Mouse (Mus musculus) hindbrain, embryonic 16.5 days (tissue): ENCODE results near the gene 1700003F12Rik. TPM values are rescaled to one million over a fixed set of nuclear protein-coding genes. Genes with fewer than 3 reads are reported as not detected.
A peak's percentile ranks its signal among the peaks of the same experiment; 100 is the strongest.

Experiments used
- ATAC-seq: fragments of 200-750 bp; cut with Nextera tagmentation; 2 replicates; pipeline ENCODE4 v1.8.0; 2017; ENCODE audit warnings: moderate TSS enrichment, moderate library complexity
- H3K27ac ChIP-seq: fragments of 300-500 bp; sonication (generic); 2 replicates; pipeline ENCODE4 v1.5.1; 2014; ENCODE audit warnings: low read depth, mild to moderate bottlenecking, control low read depth, low read length, moderate library complexity
- H3K27me3 ChIP-seq: fragments of 300-500 bp; sonication (generic); replicated peaks from 2 replicates; pipeline ENCODE4 v1.6.1; 2014; ENCODE audit warnings: low read length; ENCODE audit not compliant: control insufficient read depth, insufficient read depth
- H3K36me3 ChIP-seq: fragments of 300-500 bp; sonication (generic); 2 replicates; pipeline ENCODE4 v1.6.1; 2014; ENCODE audit warnings: mild to moderate bottlenecking, low read length, moderate library complexity, mixed read lengths; ENCODE audit not compliant: control insufficient read depth, insufficient read depth
- H3K4me1 ChIP-seq: fragments of 300-500 bp; sonication (generic); 2 replicates; pipeline ENCODE4 v1.6.1; 2014; ENCODE audit warnings: low read depth, low read length; ENCODE audit not compliant: control insufficient read depth, insufficient read depth
- H3K4me2 ChIP-seq: fragments of 300-500 bp; sonication (generic); 2 replicates; pipeline ENCODE4 v1.6.1; 2014; ENCODE audit warnings: mild to moderate bottlenecking, low read length, control low read depth, moderate library complexity
- H3K4me3 ChIP-seq: fragments of 300-500 bp; sonication (generic); 2 replicates; pipeline ENCODE4 v1.5.1; 2014; ENCODE audit warnings: mild to moderate bottlenecking, low read length, control low read depth, moderate library complexity
- H3K9ac ChIP-seq: fragments of 300-500 bp; sonication (generic); 2 replicates; pipeline ENCODE4 v1.6.1; 2014; ENCODE audit warnings: low read depth, mild to moderate bottlenecking, control low read depth, low read length, moderate library complexity
- H3K9me3 ChIP-seq: fragments of 300-500 bp; sonication (generic); 2 replicates; pipeline ENCODE4 v1.6.1; 2014; ENCODE audit warnings: mild to moderate bottlenecking, low read length, moderate library complexity; ENCODE audit not compliant: control insufficient read depth
- WGBS: fragments of 180-500 bp; shearing (Covaris S2); extraction: QIAGEN DNeasy Blood & Tissue Kit; methylation state at CpG from one replicate; pipeline ENCODE4 v1.1.7; 2014; 5-methylcytosine and 5-hydroxymethylcytosine counted together
- polyA plus RNA-seq: library from polyadenylated mRNA; unstranded; fragments of >200 nt; fragmentation: Nextera tagmentation; extraction: Ambion mirVana; gene quantifications from 2 replicates; pipeline ENCODE4 v1.2.1, GENCODE M21; 2015

The 1700003F12Rik gene
- polyA plus RNA-seq, 1 experiment from 2014 or later: 2.5 TPM

GRCm38 (mm10) chr2:154517424-154517823 lies 29.5 kb upstream of the 1700003F12Rik start:
- ATAC-seq: no peak
- Histone ChIP-seq H3K4me3 (no peak overlapping the region), H3K9ac (no peak overlapping the region), H3K27ac (no peak overlapping the region; the same call in 1 of the 2 replicates), H3K9me3 (no peaks in the 10 kb centered on the region), H3K4me1 (no peaks in the 10 kb centered on the region), H3K4me2 (no peak overlapping the region), H3K36me3 (peaks cover 3% of the 10 kb centered on the region), H3K27me3 (no peaks in the 10 kb centered on the region)
- 92% methylated on average over 5 of the region's 5 CpGs for WGBS

GRCm38 (mm10) chr2:154521449-154521848 lies 25.4 kb upstream of the 1700003F12Rik start:
- H3K4me2 ChIP-seq: no peak overlapping the region
- H3K4me1 ChIP-seq: no peaks in the 10 kb centered on the region
- H3K27me3 ChIP-seq: no peaks in the 10 kb centered on the region
- H3K4me3 ChIP-seq: no peak overlapping the region
- no peaks in the 10 kb centered on the region for H3K9me3 ChIP-seq
- no peak for ATAC-seq
- peaks cover 20% of the 10 kb centered on the region for H3K36me3 ChIP-seq
- no peak overlapping the region for H3K27ac ChIP-seq
- H3K9ac ChIP-seq: no peak overlapping the region

- WGBS: 97% methylated on average over 5 of the region's 5 CpGs
- no peak overlapping the region for H3K27ac ChIP-seq
- H3K4me3 ChIP-seq: no peak overlapping the region
- no peaks in the 10 kb centered on the region for H3K9me3 ChIP-seq
- H3K36me3 ChIP-seq: peaks cover 20% of the 10 kb centered on the region
- H3K9ac ChIP-seq: no peak overlapping the region
- ATAC-seq: no peak
- no peaks in the 10 kb centered on the region for H3K27me3 ChIP-seq
- H3K4me1 ChIP-seq: no peaks in the 10 kb centered on the region
- H3K4me2 ChIP-seq: no peak overlapping the region
Measured at GRCm38 (mm10) chr2:154522334-154522733, 24.6 kb upstream of the 1700003F12Rik start.

GRCm38 (mm10) chr2:154525285-154525684 lies 21.6 kb upstream of the 1700003F12Rik start:
- Histone ChIP-seq H3K4me2 (no peak overlapping the region), H3K4me3 (no peak overlapping the region), H3K9ac (no peak overlapping the region), H3K4me1 (no peaks in the 10 kb centered on the region), H3K36me3 (peaks cover 20% of the 10 kb centered on the region), H3K9me3 (no peaks in the 10 kb centered on the region), H3K27ac (no peak overlapping the region), H3K27me3 (no peaks in the 10 kb centered on the region)
- 92% methylated on average over 2 of the region's 2 CpGs for WGBS
- ATAC-seq: no peak

- H3K36me3 ChIP-seq: peaks cover 18% of the 10 kb centered on the region
- WGBS: 62% methylated on average over 3 of the region's 3 CpGs
- H3K27me3 ChIP-seq: no peaks in the 10 kb centered on the region
- no peak overlapping the region for H3K4me2 ChIP-seq
- H3K27ac ChIP-seq: no peak overlapping the region
- no peaks in the 10 kb centered on the region for H3K4me1 ChIP-seq
- H3K4me3 ChIP-seq: no peak overlapping the region
- H3K9ac ChIP-seq: no peak overlapping the region
- no peak for ATAC-seq
- H3K9me3 ChIP-seq: no peaks in the 10 kb centered on the region
Measured at GRCm38 (mm10) chr2:154526531-154526930, 20.4 kb upstream of the 1700003F12Rik start.

- Histone ChIP-seq H3K4me3 (no peak overlapping the region), H3K27ac (0 out of 2 replicates have a peak overlapping the region, but pooled peaks have one; percentile 37), H3K36me3 (peaks cover 16% of the 10 kb centered on the region), H3K9me3 (no peaks in the 10 kb centered on the region), H3K9ac (no peak overlapping the region), H3K27me3 (no peaks in the 10 kb centered on the region), H3K4me1 (0 out of 2 replicates have a peak, but pooled peaks cover 1% of the 10 kb centered on the region), H3K4me2 (no peak overlapping the region)
- 45% methylated on average over 3 of the region's 3 CpGs for WGBS
- no peak for ATAC-seq
Measured at GRCm38 (mm10) chr2:154532888-154533287, 14.0 kb upstream of the 1700003F12Rik start.

- Histone ChIP-seq H3K9ac (no peak overlapping the region), H3K4me3 (no peak overlapping the region), H3K4me1 (peaks cover 15% of the 10 kb centered on the region; the same call in 1 of the 2 replicates), H3K36me3 (peaks cover 16% of the 10 kb centered on the region), H3K9me3 (no peaks in the 10 kb centered on the region), H3K27ac (no peak overlapping the region), H3K27me3 (no peaks in the 10 kb centered on the region), H3K4me2 (no peak overlapping the region)
- ATAC-seq: no peak; the same call in 1 of the 2 replicates
- WGBS: 94% methylated on average over 12 of the region's 12 CpGs
Measured at GRCm38 (mm10) chr2:154534704-154535270, 12.1 kb upstream of the 1700003F12Rik start.

- no peak overlapping the region for H3K4me3 ChIP-seq
- 0 out of 2 replicates have a peak, but pooled peaks have one; percentile 22 for ATAC-seq
- H3K9me3 ChIP-seq: no peaks in the 10 kb centered on the region
- 0 out of 2 replicates have a peak overlapping the region, but pooled peaks have one; percentile 57 for H3K27ac ChIP-seq
- peaks cover 16% of the 10 kb centered on the region for H3K36me3 ChIP-seq
- no peaks in the 10 kb centered on the region for H3K27me3 ChIP-seq
- H3K4me1 ChIP-seq: peaks cover 15% of the 10 kb centered on the region; the same call in 1 of the 2 replicates
- 29% methylated on average over 2 of the region's 2 CpGs for WGBS
- no peak overlapping the region for H3K4me2 ChIP-seq
- H3K9ac ChIP-seq: no peak overlapping the region
Measured at GRCm38 (mm10) chr2:154538310-154538709, 8.6 kb upstream of the 1700003F12Rik start.

GRCm38 (mm10) chr2:154538710-154539109 lies 8.2 kb upstream of the 1700003F12Rik start:
- ATAC-seq: no peak

More at GRCm38 (mm10) chr2:154538710-154539109, 8.2 kb upstream of the 1700003F12Rik start:
- no peaks in the 10 kb centered on the region for H3K27me3 ChIP-seq
- H3K36me3 ChIP-seq: peaks cover 16% of the 10 kb centered on the region
- peaks cover 15% of the 10 kb centered on the region; the same call in 1 of the 2 replicates for H3K4me1 ChIP-seq
- no peak overlapping the region for H3K4me2 ChIP-seq
- no peak overlapping the region for H3K4me3 ChIP-seq
- H3K27ac ChIP-seq: 0 out of 2 replicates have a peak overlapping the region, but pooled peaks have one; percentile 57
- H3K9me3 ChIP-seq: no peaks in the 10 kb centered on the region
- no peak overlapping the region for H3K9ac ChIP-seq
- 37% methylated on average over 3 of the region's 3 CpGs for WGBS
